Mouse (Mus musculus) c-Kit-positive CD71-negative TER-119-negative erythroid progenitor cells, embryonic 14.5 days (primary cell): ENCODE data around the gene Hdac8.

Source experiments
- DNase-seq: peaks from one replicate; pipeline ENCODE4 v3.0.0-alpha.2; 2013; ENCODE audit warnings: low read depth

The Hdac8 gene

GRCm38 (mm10) chrX:102504644-102505481, at the start of gene Hdac8:
Gene Hdac8, minus strand, starts transcription at chrX:102505359.
- peak; percentile 28 for DNase-seq

- DNase-seq = no peak
Measured at GRCm38 (mm10) chrX:102509205-102509604, 4.0 kb upstream of the Hdac8 start.

DNA sequence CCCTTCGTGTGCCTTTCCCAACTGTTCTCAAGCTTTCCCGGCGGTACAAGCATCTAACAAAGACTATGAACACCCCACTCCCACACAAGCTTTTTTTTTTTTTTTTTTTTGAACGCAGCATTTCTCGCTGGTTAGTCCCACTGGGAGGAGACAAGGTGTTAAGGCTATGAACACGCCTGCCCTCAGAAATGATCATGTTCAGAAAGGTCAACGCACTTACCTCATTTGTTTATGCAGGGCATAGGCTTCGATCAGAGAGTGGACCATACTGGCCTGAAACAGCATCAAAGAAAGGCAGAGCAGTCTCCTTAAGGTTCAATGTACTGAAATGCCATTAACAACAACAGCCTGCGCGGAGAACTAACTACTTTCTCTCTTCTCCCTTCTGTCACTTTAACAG, 980 bp downstream of the Hdac8 start:
- DNase-seq = no peak

DNA sequence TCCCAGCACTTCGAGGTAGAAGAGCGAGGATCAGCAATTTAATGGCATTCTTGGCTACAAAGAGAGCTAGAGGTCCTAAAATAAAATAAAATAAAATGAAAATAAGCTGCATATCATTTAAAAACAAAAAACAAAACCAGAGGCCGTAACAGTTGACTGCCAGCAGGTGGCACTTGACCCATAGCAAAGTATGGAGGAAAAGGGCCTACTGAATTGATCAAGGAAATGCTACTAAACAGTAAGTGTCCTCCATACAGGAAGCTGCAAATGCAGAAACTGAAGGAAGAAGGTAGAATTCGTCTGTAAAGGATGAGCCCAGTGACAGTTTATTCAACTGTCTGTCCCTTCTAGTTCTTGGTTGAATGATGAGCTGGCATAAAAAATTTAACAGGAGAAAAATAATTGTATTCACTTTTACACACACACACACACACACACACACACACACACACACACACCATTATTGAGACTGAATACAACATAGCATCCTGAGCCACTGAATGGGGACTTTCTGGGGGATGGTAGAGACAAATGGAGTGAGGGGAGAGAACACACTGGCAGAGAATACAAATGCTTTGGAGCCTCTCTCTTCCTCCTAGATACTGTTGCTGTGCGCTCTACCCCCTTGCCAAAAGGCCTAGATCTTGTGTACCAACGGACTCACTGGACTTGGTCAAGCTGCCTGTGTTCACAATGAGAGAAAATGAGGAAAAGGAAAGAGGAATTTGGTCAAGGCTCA, 11.0 kb downstream of the Hdac8 start:
- no peak for DNase-seq

DNA sequence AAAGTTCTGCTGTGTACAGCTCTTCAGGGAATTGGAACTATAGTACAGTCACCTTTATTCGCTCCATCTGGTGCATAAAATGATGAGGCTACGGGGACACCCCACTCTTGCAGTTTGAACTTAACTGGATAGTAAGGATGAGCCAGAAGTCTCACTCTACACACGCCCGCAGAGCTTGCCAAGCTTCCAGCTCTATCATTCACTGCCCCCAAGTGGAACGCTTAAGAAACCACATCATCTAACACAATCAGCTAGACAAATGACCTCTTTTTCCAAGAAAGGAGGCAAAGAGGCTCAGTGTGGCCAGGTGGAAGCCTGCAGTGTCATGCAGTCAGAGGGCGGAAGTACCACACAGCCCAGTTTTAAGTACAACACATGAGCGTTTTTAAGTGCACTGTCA, 19.6 kb downstream of the Hdac8 start:
- no peak for DNase-seq

GRCm38 (mm10) chrX:102479665-102480064, 25.5 kb downstream of the Hdac8 start:
- DNase-seq = no peak

DNA sequence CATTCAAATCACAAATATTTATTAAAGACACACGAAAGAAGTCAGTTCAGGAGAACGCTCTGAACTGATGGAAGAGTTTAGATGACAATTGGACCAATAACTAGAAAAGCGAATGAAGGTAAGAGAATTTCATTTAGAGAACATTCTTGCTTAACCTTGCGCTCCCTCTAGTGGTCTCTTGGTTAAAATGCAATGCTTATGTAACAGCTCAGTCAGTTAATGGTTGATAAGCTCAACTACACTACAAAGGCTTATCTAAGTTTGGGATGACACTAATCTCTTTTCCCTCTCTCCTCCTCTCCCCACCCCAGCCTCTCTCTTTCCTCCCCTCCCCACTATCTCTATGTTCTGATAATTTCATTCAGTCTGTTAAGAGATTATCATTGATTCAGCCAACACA, 26.2 kb downstream of the Hdac8 start:
- peak; percentile 40 for DNase-seq

- DNase-seq = no peak
Measured at GRCm38 (mm10) chrX:102478481-102478880, 26.7 kb downstream of the Hdac8 start.

GRCm38 (mm10) chrX:102476784-102477183, 28.4 kb downstream of the Hdac8 start:
- peak; percentile 17 for DNase-seq

- no peak for DNase-seq
Measured at GRCm38 (mm10) chrX:102475555-102475954, 29.6 kb downstream of the Hdac8 start.

GRCm38 (mm10) chrX:102418343-102419127, 86.6 kb downstream of the Hdac8 start:
- DNase-seq = no peak

GRCm38 (mm10) chrX:102416972-102417371, 88.2 kb downstream of the Hdac8 start:
- no peak for DNase-seq

- DNase-seq = no peak
Measured at GRCm38 (mm10) chrX:102416386-102416785, 88.8 kb downstream of the Hdac8 start.

DNA sequence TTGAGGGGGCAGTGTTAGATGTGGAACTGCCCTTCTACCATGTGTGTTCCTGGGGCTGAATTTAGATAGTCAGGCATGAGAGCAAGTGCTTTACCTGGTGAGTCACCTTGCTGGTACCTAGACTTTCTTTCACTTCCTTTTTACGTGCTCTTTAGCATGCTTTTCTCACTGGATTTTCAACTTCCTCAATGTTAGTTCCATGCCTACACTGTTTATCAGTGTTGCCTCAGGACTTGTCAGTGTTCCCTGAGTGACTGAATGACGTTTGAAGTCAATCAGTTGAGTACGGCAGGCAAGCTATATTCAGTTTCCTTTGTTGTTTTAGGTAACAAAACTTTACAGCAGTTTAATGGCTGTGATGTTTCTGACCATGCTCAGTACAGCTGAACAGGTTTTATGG, 120.4 kb downstream of the Hdac8 start:
- no peak for DNase-seq

GRCm38 (mm10) chrX:102383151-102383550, 122.0 kb downstream of the Hdac8 start:
- DNase-seq = no peak

DNA sequence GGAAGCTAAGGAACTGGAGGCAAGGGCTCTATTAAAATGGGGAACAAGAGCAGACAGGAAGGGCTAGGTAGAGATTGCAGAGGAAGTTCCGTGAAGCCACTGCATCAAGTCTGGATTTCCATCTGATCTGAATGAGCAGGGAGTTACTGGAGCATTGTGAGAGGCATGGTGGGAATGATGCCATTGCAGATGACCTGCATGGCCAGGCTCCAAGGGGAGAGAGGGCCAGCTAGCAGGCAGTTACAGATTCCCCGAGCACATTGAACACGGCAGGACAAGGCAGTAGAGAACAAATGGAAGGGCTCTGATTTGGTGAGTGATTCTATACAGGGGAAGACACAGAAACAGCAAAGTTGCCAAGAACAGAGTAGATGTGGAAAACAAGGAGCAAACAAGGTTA, 138.6 kb downstream of the Hdac8 start:
- no peak for DNase-seq

- DNase-seq = no peak
Measured at GRCm38 (mm10) chrX:102362244-102362643, 142.9 kb downstream of the Hdac8 start.

DNA sequence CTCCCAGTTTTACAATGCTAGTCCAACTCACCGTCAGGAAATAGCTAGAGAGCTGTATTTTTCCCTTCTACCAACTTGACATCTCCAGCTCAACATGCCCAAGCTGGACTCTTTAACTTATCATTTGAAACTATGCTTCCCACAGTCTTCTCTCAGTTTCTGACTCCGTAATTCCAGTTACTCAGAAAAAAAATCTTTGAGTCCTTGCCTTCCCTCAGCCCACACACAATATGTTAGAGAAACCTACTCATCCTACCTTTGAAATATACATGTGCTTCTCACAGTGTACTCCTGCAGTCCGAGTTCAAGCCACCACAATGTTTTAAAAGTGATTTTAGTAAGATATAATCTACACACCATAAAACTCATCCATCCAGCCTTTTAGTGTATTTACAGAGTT, 151.7 kb downstream of the Hdac8 start:
- no peak for DNase-seq

- DNase-seq = no peak
Measured at GRCm38 (mm10) chrX:102349843-102350731, 155.1 kb downstream of the Hdac8 start.

- no peak for DNase-seq
Measured at GRCm38 (mm10) chrX:102348886-102349486, 156.2 kb downstream of the Hdac8 start.

GRCm38 (mm10) chrX:102341688-102342087, 163.5 kb downstream of the Hdac8 start:
- no peak for DNase-seq
